Mouse (Mus musculus): ENCODE data around the gene Hoxa7. TPM values are rescaled to one million over a fixed set of nuclear protein-coding genes. Genes with fewer than 3 reads are reported as not detected.

The Hoxa7 gene
- total RNA-seq (2021) = under 1 TPM; 0.31 to 0.44 TPM

DNA sequence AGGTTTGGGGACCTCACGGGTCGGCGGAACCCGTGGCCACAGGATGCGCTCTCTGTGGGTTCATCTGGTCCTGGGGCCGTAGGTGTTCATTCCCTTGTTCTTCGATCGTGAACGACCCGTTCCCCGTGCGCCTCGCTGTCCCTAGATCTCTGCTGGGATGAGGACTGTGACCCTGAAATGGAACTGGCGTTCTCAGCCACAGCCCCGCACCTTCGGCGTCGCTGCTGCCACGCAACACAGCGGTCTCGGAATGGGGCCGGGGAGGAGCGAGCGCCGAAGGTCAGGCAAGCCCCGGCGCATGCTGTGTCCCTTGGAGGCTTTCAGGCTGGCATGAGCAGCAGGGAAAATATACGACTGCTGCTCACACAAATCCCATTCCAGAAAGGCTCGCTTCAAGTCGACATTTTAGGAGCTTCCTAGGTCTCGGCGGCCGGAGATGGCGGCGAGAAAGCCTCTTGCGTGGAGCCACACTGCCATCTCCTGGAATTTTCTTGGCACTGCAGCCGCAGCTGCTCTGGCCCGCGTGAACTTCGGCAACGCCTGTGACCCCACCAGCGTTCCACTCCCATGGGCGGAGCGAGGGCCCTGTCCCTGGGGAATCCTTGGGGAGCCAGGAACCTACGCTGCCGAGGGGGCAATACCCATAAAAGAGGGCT lies at the start of gene Hoxa7:
Gene Hoxa7 (minus strand): TSS at position 518 of the 656 bp plus-strand sequence.
- DNase-seq (ENCODE audit: low spot score) = peak; percentile 62
- intact Hi-C loops (cut with DNase I) = loop anchor here (1.0 to 10.0 kb wide), 3 partner anchors 351 to 837 kb away; no protein-coding TSS in a partner anchor

- no peak for DNase-seq (ENCODE audit: low spot score)
- intact Hi-C loops (cut with DNase I) = loop anchor here (2.0 to 5.0 kb wide), 4 partner anchors 306 to 647 kb away; no protein-coding TSS in a partner anchor
Observed at GRCm38 (mm10) chr6:52270494-52271480, 49.1 kb upstream of the Hoxa7 start.

GRCm38 (mm10) chr6:52268756-52269155 lies 47.1 kb upstream of the Hoxa7 start:
- DNase-seq (ENCODE audit: low spot score) = no peak
- intact Hi-C loops (cut with DNase I) = loop anchor here (10.0 kb wide), 1 partner anchor 46 kb away; the partner anchor contains the start of gene Evx1

GRCm38 (mm10) chr6:52268341-52268740 lies 46.7 kb upstream of the Hoxa7 start:
- no peak for DNase-seq (ENCODE audit: low spot score)
- intact Hi-C loops (cut with DNase I) = loop anchor here (10.0 kb wide), 1 partner anchor 46 kb away; the partner anchor contains the start of gene Evx1

DNA sequence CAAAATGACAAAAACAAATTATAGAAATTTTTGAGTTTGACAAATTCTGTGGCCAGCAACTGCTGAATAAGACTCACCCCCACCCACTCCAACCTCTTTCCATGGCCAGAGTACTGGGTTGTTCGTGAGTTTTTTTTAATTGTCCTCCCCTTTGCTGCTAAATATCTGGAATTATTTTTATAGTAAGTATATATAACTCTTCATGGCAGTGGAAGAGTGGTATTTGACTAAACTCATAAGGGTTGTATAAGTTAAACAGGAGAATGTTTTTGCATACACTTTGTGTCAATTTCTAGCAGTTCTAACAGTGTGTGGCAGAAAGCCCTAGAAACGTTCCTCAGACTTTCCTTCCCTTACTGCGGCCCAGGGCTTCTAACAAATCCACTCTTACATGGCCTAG lies 46.0 kb upstream of the Hoxa7 start:
- intact Hi-C loops (cut with DNase I) = loop anchor here (10.0 kb wide), 1 partner anchor 47 kb away; the partner anchor contains the start of gene Evx1
- DNase-seq (ENCODE audit: low spot score) = no peak

- intact Hi-C loops (cut with DNase I) = loop anchor here (10.0 kb wide), 1 partner anchor 48 kb away; the partner anchor contains the start of gene Evx1
- DNase-seq (ENCODE audit: low spot score) = no peak
Observed at GRCm38 (mm10) chr6:52267221-52267620, 45.6 kb upstream of the Hoxa7 start.

DNA sequence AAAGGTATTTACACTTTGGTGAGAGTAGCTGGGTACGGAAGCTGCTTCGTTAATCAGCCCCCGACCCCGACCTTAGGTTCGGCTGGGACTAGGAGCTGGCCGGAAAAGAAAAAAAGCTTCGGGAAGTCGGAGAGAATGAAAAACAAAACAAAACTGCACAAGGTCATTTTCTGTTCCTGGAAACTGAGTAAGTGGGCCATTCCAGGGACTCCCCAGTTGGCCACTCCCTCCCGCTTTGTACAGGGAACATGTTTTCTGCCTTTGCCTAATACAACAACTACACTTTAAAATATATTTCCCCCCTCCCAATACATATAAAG lies 45.0 kb upstream of the Hoxa7 start:
- intact Hi-C loops (cut with DNase I) = loop anchor here (10.0 kb wide), 1 partner anchor 48 kb away; the partner anchor contains the start of gene Evx1
- no peak for DNase-seq (ENCODE audit: low spot score)

DNA sequence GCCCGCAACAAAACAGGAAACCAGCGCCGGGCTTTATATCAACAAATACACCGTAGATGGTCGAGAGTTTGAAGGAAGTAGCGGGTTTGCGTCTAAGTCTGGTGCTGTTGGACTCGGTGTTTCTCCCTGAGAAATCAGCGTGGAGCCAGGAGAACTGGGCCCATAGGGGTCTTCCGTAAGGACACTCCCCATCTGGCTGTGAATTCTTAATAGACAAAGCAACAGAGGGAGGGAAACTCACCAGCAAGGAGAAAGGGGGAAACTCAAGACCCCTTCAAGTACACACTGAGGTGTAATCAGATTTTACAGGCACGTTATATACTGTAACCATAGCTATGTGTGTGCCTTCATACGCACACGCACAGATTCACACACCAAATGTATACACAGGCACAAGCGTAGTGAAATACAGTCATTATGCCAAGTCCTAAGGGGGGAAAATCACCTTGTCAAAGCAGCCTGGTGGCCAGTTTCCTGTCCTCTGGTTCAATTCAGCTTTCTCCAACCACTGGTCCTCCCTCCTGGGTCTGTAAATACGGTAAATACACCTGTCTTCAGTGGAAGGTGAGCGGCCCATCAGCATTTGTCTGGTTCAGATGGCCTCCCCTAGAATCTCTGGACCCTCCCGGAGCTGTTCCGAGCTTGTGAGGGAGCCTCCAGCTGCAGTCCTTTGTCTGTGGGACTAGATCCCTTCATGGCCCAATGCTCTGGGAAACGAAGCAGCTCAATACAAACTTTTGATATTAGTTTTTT lies 44.4 kb upstream of the Hoxa7 start:
- intact Hi-C loops (cut with DNase I) = loop anchor here (10.0 kb wide), 1 partner anchor 49 kb away; the partner anchor contains the start of gene Evx1
- no peak for DNase-seq (ENCODE audit: low spot score)

- DNase-seq (ENCODE audit: low spot score) = no peak
- intact Hi-C loops (cut with DNase I) = loop anchor here (10.0 kb wide), 1 partner anchor 49 kb away; the partner anchor contains the start of gene Evx1
Observed at GRCm38 (mm10) chr6:52265306-52265912, 43.8 kb upstream of the Hoxa7 start.

DNA sequence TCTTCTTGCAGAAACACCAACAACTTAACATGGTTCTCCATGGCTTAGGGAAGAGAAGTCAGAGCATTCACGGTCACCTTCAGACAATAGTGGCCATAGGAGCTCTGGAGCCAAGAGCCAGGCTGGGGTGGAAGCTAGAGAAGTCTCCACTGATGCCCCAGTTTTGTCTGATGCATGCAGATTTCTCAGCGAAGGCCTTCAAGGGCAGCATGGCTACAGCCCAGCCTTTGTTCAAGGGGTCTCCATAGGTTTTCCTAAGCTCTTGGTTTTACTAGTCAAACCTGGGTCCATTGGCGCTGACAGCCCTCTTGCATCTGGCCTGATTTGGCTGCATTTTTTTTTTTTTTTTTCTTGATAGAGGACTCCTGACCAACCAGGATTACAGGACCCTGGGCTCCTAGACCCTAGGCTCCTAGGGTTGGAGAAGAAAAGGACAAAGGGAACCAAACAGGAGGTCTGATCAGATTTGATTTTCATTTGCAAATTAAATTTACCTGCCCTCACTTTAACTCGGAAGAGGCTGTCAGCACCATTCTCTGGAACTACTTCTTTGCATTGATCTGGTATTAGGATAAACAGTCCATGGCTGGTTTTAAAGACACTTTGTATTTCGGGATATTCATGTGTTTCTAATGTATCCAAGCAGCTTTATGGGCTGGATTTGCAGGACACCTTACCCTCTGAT lies 42.6 kb upstream of the Hoxa7 start:
- no peak for DNase-seq (ENCODE audit: low spot score)
- intact Hi-C loops (cut with DNase I) = loop anchor here (10.0 kb wide), 1 partner anchor 51 kb away; the partner anchor contains the start of gene Evx1

DNA sequence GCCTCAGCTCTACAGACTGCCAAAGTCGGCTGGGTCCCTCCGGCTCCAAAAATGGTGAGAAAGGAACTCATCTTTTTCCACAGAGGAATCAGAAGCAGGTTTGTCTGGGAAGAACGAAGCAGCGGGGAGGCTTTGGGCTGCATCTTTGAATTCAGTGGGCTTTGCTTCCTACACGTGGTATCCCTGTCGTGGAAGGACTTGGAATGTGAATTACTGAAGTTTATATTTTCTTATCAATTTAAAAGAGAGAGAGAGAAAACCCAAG lies 41.6 kb upstream of the Hoxa7 start:
- intact Hi-C loops (cut with DNase I) = loop anchor here (10.0 kb wide), 1 partner anchor 52 kb away; the partner anchor contains the start of gene Evx1
- no peak for DNase-seq (ENCODE audit: low spot score)

GRCm38 (mm10) chr6:52262463-52263320 lies 41.0 kb upstream of the Hoxa7 start:
- DNase-seq (ENCODE audit: low spot score) = no peak
- intact Hi-C loops (cut with DNase I) = loop anchor here (10.0 kb wide), 1 partner anchor 52 kb away; the partner anchor contains the start of gene Evx1

DNA sequence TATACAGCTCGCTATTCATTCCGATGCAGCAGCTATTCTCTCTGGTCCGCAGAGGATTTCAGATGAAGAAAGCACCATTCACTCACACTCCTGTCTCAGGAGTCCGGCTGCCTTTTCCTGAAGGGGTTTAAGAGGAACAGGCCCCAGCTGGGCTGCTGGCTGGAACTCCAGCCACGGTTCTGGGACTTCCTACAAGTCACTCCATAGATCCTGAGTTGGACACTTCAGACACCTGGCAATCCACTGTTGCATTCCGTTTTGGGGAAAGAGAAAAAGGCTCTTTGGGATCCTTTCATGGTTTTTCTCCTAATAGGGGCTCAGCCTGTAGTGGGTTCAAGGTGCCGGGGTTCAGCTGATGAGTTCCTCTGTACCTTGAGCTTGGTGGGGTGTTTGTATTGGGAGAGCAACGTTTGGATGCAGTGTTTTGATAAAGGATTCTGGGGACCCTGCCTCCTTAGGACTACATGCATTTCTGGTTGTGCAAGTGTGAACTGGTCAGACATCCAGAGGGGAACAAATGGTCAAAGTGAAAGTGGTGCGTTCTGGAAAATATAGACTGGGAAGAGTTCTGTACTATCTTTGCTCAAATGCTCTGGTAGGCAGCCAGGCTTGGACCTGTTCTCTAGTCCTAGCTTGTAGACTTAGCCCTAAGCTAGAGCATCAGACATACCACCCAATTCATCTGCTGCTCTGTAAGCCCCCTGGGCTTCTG lies 40.3 kb upstream of the Hoxa7 start:
- no peak for DNase-seq (ENCODE audit: low spot score)
- intact Hi-C loops (cut with DNase I) = loop anchor here (10.0 kb wide), 1 partner anchor 53 kb away; the partner anchor contains the start of gene Evx1

- DNase-seq (ENCODE audit: low spot score) = no peak
- intact Hi-C loops (cut with DNase I) = loop anchor here (10.0 kb wide), 1 partner anchor 54 kb away; the partner anchor contains the start of gene Evx1
Observed at GRCm38 (mm10) chr6:52260654-52261575, 39.3 kb upstream of the Hoxa7 start, which contains the start of gene Hoxa13. TSS of gene Hoxa13 (minus strand) at chr6:52260880.

DNA sequence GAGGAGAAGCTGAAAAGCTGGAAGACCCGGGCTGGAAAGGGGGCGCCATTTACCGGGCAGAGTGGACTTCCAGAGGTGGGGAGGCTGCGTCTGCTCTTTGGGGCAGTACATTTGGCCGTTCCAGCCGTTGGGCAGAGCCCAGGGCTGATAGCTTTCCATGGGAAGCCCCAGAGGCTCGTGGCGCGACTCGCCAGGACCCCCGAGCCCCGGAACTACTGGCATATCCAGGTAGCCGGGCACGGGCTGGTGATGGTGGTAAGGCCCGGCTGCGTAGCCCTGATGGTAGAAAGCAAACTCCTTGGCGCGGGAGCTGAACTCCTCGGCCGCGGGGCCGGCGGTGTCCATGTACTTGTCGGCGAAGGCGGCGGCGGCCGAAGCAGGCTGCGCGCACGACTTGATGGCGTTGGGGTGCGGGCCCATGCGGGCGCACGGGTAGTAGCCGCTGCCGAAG lies 38.2 kb upstream of the Hoxa7 start:
- intact Hi-C loops (cut with DNase I) = loop anchor here (5.0 to 10.0 kb wide), 4 partner anchors 55 to 882 kb away; partner anchors contain the start of gene Evx1
- DNase-seq (ENCODE audit: low spot score) = no peak
